Mouse (Mus musculus) bone marrow macrophage, adult 2 months (primary cell): Measurements from ENCODE around the gene Map7d1.

Source experiments
- CTCF ChIP-seq: IDR thresholded peaks from 2 replicates; pipeline ENCODE4 v1.5.1; 2012; ENCODE audit warnings: low read depth, mild to moderate bottlenecking, low read length, moderate library complexity
- POLR2A ChIP-seq: IDR thresholded peaks from 2 replicates; pipeline ENCODE4 v1.6.1; 2012; ENCODE audit warnings: mild to moderate bottlenecking, low read depth, low read length, borderline replicate concordance

- TF ChIP-seq POLR2A (no peak), CTCF (no peak)
Measured at GRCm38 (mm10) chr4:126254315-126255112, 1.6 kb downstream of the Map7d1 start.
